Mouse (Mus musculus) hindbrain, embryonic 16.5 days (tissue): ENCODE results near the gene Adam10. TPM values are rescaled to one million over a fixed set of nuclear protein-coding genes. Genes with fewer than 3 reads are reported as not detected.
A peak's percentile ranks its signal among the peaks of the same experiment; 100 is the strongest.

ENCODE experiments used
- ATAC-seq: fragments of 200-750 bp; cut with Nextera tagmentation; 2 replicates; pipeline ENCODE4 v1.8.0; 2017; ENCODE audit warnings: moderate TSS enrichment, moderate library complexity
- H3K27ac ChIP-seq: fragments of 300-500 bp; sonication (generic); 2 replicates; pipeline ENCODE4 v1.5.1; 2014; ENCODE audit warnings: low read depth, mild to moderate bottlenecking, control low read depth, low read length, moderate library complexity
- H3K27me3 ChIP-seq: fragments of 300-500 bp; sonication (generic); replicated peaks from 2 replicates; pipeline ENCODE4 v1.6.1; 2014; ENCODE audit warnings: low read length; ENCODE audit not compliant: control insufficient read depth, insufficient read depth
- H3K36me3 ChIP-seq: fragments of 300-500 bp; sonication (generic); 2 replicates; pipeline ENCODE4 v1.6.1; 2014; ENCODE audit warnings: mild to moderate bottlenecking, low read length, moderate library complexity, mixed read lengths; ENCODE audit not compliant: control insufficient read depth, insufficient read depth
- H3K4me1 ChIP-seq: fragments of 300-500 bp; sonication (generic); 2 replicates; pipeline ENCODE4 v1.6.1; 2014; ENCODE audit warnings: low read depth, low read length; ENCODE audit not compliant: control insufficient read depth, insufficient read depth
- H3K4me2 ChIP-seq: fragments of 300-500 bp; sonication (generic); 2 replicates; pipeline ENCODE4 v1.6.1; 2014; ENCODE audit warnings: mild to moderate bottlenecking, low read length, control low read depth, moderate library complexity
- H3K4me3 ChIP-seq: fragments of 300-500 bp; sonication (generic); 2 replicates; pipeline ENCODE4 v1.5.1; 2014; ENCODE audit warnings: mild to moderate bottlenecking, low read length, control low read depth, moderate library complexity
- H3K9ac ChIP-seq: fragments of 300-500 bp; sonication (generic); 2 replicates; pipeline ENCODE4 v1.6.1; 2014; ENCODE audit warnings: low read depth, mild to moderate bottlenecking, control low read depth, low read length, moderate library complexity
- H3K9me3 ChIP-seq: fragments of 300-500 bp; sonication (generic); 2 replicates; pipeline ENCODE4 v1.6.1; 2014; ENCODE audit warnings: mild to moderate bottlenecking, low read length, moderate library complexity; ENCODE audit not compliant: control insufficient read depth
- WGBS: fragments of 180-500 bp; shearing (Covaris S2); extraction: QIAGEN DNeasy Blood & Tissue Kit; methylation state at CpG from one replicate; pipeline ENCODE4 v1.1.7; 2014; 5-methylcytosine and 5-hydroxymethylcytosine counted together
- polyA plus RNA-seq: library from polyadenylated mRNA; unstranded; fragments of >200 nt; fragmentation: Nextera tagmentation; extraction: Ambion mirVana; gene quantifications from 2 replicates; pipeline ENCODE4 v1.2.1, GENCODE M21; 2015

Gene Adam10
- polyA plus RNA-seq, 1 experiment from 2014 or later: 46.7 TPM

DNA sequence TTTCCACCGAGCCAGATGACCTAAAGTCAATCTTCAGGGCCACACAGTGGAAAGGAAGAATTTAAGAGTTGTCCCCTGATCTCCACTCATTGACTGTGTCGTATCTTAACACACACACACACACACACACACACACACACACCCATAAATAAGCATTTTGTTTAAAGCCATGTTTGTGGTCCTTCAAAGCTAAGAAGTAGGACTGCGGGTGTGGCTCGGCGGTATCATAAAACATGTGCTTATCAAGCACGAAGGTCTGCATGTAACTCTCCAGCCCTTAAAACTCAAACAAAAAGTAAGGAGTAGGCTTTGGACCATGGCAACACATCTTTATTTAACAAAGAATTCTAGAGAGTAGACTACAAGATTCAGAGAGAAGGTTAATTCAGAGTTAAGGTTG, 8.4 kb upstream of the Adam10 start:
- Histone ChIP-seq H3K27ac (no peak overlapping the region), H3K4me1 (no peaks in the 10 kb centered on the region), H3K36me3 (no peaks in the 10 kb centered on the region), H3K4me2 (no peak overlapping the region), H3K9me3 (no peaks in the 10 kb centered on the region), H3K4me3 (no peak overlapping the region), H3K27me3 (no peaks in the 10 kb centered on the region), H3K9ac (no peak overlapping the region)
- ATAC-seq: no peak
- 94% methylated on average over 6 of the region's 6 CpGs for WGBS

DNA sequence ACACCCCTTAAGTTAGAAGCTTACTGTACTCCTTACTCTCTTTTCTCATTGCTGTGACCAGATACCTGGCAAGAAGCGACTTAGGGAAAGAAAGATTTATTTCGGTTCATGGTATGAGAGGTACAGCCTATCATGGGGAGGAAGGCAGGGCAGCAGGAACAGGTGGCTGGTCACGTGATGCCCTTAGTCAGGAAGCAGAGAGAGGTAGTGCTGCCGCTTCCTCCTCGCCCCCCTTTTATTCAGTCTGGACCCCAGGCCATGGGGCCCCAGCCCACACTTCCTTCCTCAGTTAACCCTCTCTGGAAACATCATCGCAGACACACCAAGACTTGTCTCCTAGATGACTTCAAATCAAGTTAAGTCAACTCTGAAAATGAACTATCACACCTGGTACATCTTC, 7.5 kb upstream of the Adam10 start:
- WGBS: 72% methylated on average over 6 of the region's 6 CpGs
- Histone ChIP-seq H3K4me2 (no peak overlapping the region), H3K4me1 (no peaks in the 10 kb centered on the region), H3K27ac (no peak overlapping the region), H3K9ac (no peak overlapping the region), H3K9me3 (no peaks in the 10 kb centered on the region; the same call in 1 of the 2 replicates), H3K27me3 (no peaks in the 10 kb centered on the region), H3K36me3 (no peaks in the 10 kb centered on the region), H3K4me3 (no peak overlapping the region)
- ATAC-seq: no peak

DNA sequence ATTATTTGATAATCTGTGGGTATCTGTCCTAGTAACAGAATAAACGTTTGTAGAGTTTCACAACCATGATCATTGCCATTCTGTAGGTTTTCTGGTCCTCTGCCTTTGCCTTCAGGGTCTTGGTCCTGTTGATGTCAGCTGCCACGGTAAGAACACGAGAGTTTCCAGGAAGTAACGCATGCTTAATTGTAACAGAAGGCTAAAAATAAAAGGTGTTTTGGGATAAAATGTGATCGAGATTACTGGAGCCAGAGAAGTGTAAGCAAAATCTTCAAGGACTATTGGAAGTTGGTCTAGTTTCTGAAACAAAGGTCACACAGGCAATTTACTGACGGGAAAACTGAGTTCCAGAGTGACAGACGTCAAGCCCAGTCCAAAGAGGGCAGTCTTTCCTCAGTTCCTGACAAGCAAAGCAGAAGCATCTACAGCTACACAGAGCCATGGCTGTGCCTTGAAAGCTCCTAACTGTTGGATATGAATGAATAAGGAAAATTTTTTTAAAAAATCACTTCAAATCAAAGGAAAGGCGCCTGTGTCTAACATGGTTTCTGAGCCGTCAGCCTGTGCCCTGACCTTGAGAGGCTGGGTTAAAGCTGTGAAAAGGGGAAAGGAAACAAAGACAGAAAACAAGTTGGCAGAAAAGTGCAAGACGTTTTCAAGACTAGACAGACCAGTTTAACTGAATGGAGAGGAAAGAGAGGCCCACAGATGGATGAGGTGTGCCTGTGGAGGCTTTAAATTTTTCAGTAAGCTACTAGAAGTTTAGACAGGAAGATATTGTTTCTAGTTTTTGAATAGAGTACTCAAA, 6.8 kb upstream of the Adam10 start:
- Histone ChIP-seq H3K9me3 (no peaks in the 10 kb centered on the region; the same call in 1 of the 2 replicates), H3K4me3 (no peak overlapping the region), H3K36me3 (no peaks in the 10 kb centered on the region), H3K4me1 (no peaks in the 10 kb centered on the region), H3K27ac (no peak overlapping the region), H3K27me3 (no peaks in the 10 kb centered on the region), H3K4me2 (no peak overlapping the region), H3K9ac (no peak overlapping the region)
- 54% methylated on average over 10 of the region's 10 CpGs for WGBS
- ATAC-seq: no peak

DNA sequence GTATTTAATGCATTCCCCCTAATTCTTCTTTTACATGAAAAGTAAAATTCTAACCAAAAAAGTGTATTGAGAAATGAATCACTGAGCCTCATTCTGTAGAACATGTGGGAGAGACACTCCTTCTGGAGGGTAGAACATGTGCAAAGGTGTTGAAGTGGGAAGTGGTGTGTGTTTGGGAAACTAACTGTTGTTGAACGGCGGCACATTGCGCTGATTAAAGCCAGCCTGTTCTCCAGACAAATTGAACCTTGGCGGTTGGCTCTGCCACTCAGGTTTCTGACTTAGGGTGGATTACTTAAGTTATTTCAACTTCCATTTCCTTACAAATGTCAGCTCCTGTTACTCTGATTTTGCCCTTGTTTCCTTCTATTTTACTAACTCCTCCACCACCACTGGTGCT, 5.1 kb upstream of the Adam10 start:
- no peak for ATAC-seq
- no peak overlapping the region for H3K4me3 ChIP-seq
- H3K9me3 ChIP-seq: no peaks in the 10 kb centered on the region; the same call in 1 of the 2 replicates
- H3K9ac ChIP-seq: no peak overlapping the region
- no peaks in the 10 kb centered on the region for H3K36me3 ChIP-seq
- H3K4me1 ChIP-seq: no peaks in the 10 kb centered on the region
- 94% methylated on average over 4 of the region's 4 CpGs for WGBS
- no peak overlapping the region for H3K4me2 ChIP-seq
- no peaks in the 10 kb centered on the region for H3K27me3 ChIP-seq
- no peak overlapping the region for H3K27ac ChIP-seq

DNA sequence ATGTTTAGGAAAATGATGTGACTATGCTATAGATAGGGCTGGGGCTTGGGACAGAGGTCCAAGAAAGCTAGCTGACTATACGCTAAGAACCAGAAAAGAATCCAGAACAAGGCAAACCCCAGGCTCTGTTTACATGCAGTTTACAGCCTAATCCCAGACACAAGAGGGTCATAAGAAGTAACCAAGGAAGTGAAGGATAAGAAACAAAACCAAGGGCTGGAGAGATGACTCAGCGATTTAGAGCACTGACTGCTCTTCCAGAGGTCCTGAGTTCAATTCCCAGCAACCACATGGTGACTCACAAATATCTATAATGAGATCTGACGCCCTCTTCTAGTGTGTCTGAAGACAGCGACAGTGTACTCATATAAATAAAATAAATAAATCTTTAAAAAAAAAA, 3.7 kb upstream of the Adam10 start:
- ATAC-seq: no peak
- H3K4me2 ChIP-seq: no peak overlapping the region
- H3K9ac ChIP-seq: no peak overlapping the region
- no peaks in the 10 kb centered on the region for H3K4me1 ChIP-seq
- no peaks in the 10 kb centered on the region; the same call in 1 of the 2 replicates for H3K9me3 ChIP-seq
- H3K4me3 ChIP-seq: no peak overlapping the region
- H3K27me3 ChIP-seq: no peaks in the 10 kb centered on the region
- H3K36me3 ChIP-seq: no peaks in the 10 kb centered on the region
- WGBS: 79% methylated on average over 4 of the region's 4 CpGs
- no peak overlapping the region for H3K27ac ChIP-seq

DNA sequence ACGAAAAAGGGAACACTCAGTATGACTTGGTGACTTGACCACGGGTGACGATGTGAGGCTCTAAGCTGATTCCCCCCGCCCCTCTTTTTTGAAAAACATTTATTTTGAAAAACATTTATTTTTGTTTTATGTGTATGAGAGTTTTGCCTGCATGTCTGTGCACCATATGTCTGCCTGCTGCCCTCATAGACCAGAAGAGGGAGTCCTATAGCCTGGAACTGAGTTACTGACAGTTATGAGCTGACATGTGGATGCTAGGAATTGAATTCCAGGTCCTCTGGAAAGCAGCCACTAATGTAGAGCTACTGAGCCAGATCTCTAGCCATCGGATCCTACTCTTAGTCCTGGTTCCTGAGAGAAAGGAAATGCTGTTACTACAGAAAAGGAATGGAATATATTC, 2.8 kb upstream of the Adam10 start:
- ATAC-seq: no peak
- Histone ChIP-seq H3K4me1 (peaks cover 3% of the 10 kb centered on the region), H3K27me3 (no peaks in the 10 kb centered on the region), H3K36me3 (no peaks in the 10 kb centered on the region), H3K27ac (no peak overlapping the region), H3K9me3 (no peaks in the 10 kb centered on the region; the same call in 1 of the 2 replicates), H3K4me3 (no peak overlapping the region), H3K4me2 (no peak overlapping the region), H3K9ac (no peak overlapping the region)
- WGBS: 92% methylated on average over 5 of the region's 5 CpGs

DNA sequence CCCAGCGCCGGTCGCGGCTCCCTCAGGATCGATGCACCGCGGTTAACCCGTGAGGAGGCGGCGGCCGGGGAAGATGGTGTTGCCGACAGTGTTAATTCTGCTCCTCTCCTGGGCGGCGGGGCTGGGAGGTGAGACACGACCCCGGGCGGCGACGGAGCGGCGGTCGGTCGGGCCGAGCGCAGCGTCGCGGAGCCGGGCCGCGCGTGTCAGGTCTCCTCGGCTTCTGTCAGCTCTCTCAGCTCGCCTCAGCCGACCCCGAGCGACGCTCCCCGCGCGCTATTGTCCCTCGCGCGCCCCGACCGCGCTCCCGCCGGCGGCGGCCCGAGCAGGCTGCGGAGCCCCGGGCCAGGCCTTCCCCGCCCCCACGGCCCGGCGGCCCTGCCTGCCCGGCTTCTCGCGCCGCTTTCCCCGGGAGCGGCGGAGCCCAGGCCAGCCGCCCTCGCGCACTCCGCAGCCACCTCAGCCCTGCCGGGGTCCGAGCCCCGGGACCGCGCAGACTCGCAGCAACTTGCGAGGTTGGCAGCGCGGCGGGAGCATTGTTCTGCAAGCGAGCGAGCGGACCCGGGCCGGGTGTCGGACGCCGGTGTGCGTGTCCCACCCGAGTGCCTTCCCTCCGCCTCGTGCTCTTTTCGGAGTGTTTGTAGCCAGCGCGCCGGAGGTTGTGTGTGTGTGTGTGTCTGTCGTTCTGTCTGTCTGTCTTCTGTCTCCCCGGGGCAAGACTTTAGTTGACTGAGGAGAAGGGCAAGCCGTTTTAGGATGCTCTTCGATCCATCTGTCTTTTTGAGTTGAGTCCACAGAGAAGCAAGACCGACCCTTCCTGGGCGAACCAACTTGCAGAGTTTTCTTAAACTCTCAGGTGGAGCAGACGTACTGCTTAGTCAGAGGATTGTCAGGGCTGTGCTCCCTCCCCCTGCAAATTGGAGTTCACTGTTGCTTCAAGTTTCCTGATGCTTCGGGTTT, 615 bp downstream of the Adam10 start:
- Histone ChIP-seq H3K4me3 (peak overlapping the region; percentile 98), H3K9ac (peak overlapping the region; percentile 93), H3K36me3 (no peaks in the 10 kb centered on the region), H3K27me3 (no peaks in the 10 kb centered on the region), H3K4me1 (peaks cover 10% of the 10 kb centered on the region), H3K4me2 (peak overlapping the region; percentile 71), H3K27ac (peak overlapping the region; percentile 98), H3K9me3 (no peaks in the 10 kb centered on the region; the same call in 1 of the 2 replicates)
- no peak; the same call in 1 of the 2 replicates for ATAC-seq
- WGBS: under 1% methylated on average over 82 of the region's 103 CpGs

DNA sequence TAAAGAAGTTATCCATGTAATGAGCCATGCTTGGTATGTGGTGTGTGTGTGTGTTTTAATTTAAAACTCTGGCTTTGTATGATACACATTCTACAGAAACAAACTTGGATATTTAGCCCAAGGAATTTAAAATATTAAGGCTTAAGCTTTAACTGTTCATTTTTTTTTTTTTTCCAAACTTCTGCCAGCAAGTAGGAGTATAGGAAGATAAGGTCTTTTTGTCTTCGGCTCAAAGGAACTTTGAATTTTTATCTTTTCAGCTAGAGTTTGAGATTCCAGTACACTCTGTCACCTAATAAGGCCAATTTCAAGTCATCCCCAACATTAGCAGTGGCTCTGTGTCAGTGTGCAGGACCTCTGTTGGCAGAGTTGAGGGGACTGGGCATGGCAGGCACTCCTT, 3.4 kb downstream of the Adam10 start:
- Histone ChIP-seq H3K4me2 (no peak overlapping the region), H3K9ac (no peak overlapping the region), H3K27me3 (no peaks in the 10 kb centered on the region), H3K27ac (no peak overlapping the region), H3K9me3 (no peaks in the 10 kb centered on the region), H3K4me1 (peaks cover 10% of the 10 kb centered on the region), H3K36me3 (no peaks in the 10 kb centered on the region), H3K4me3 (no peak overlapping the region)
- ATAC-seq: no peak
- 84% methylated on average over 1 of the region's 1 CpGs for WGBS
